Mouse (Mus musculus) layer of hippocampus, adult 11-12 months (tissue): Measurements from ENCODE around the gene Slc10a7.

Experiments
- DNase-seq: peaks from one replicate; pipeline ENCODE4 v3.0.0; 2022; ENCODE audit warnings: low spot score

Slc10a7 gene

DNA sequence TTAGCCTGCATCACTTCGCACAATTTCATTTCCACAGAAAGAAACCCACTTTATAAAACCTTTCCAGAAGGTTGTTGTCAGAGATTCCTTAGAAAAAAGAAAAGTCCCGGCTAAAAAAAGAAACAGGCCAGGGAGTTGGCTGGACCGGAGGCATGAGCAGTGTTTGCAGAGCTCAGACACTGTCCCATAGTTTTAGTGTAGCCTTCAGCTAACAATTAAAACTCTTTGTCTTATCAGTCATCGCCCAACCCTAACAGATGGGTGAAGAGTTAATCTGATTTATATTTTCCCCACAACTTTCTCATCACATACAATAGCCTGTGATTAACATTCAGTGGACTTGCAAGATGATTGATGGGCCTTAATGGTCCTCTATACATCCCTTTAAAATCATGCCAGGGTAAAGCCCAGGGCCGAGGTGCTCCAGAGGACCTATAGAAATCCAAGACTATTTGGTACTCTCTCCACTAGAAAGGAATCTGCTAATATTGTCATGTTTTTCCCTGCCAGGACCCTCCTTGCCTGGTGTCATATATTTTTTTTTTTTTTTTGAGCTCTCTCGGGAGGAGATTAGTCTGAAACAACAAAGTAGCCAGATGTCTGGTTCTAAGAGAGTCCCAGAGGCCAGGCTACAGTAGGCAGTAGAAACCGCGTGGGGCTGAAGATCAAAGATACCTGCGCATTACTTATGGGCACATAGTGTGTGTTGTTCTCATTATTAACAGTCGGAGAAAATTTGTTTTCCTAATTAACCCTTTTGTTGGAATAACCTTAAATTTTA is 41.0 kb downstream of the Slc10a7 start:
- no peak for DNase-seq

DNA sequence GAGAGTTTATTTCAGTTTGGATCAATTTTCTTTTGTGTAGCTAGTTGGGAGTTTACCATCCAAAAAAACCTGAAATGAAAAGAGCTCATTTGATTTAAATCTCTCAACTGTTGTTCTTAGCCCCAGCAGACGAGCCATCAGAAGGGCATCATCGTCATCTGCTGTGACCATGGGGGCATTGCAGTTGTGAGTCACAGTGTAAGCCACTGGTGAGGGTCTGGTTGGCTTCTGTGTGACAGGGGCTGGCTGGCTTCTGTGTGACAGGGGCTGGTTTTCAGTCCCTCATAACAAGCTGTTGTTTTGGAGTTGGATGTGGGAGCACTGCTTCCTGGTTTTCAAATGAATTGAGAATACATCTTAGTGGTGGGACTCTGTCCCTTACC is 41.6 kb downstream of the Slc10a7 start:
- DNase-seq = no peak

DNA sequence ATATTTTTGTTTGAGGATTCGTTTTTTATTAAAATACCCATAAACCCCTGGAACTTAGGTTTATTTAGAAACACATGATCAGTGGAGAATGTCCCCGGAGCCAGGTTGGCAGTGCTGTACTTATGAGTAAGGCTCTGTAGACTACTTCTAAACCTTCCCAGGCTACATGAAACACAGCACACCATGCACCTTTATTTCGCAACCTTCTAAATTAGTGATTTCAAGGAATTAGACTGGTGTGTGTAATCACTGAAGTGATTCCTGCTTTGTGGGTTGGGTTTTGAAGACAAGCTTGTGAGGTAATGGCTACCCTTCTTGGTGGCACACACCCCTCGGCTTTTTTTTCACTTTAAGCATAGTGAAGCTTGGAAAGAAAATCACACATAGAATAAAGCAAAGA is 46.7 kb downstream of the Slc10a7 start:
- no peak for DNase-seq

DNA sequence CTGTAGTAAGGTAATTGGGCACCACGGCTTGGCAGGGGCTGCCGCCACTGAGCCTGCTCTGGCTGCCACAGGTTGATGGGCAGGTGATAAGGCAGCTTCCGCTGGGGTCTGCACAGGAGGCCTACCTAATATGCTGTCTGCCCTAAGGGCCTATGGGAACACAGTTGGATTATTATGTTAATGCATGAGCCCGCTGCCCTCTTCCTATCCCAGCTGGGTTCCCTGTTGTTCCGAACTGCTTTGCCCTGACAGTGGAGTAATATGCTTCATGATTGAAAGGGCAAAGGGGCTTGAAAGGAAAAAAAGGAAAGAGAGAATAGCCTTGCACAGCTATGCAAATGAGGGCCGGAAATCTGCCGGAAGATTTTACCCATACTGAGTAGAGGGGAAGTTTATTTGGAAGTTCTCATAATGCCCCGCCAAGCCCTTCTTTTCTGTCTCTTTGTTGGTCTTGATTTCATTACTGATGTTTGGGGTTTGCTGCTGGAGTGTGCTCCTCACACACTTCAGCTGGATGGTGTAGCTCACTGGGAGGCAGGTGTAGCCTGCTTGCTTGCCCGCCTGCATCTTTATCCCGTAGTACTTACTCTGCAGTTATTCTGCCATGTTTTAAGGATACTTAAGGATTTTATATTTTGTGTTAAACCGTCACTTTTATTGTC is 47.8 kb downstream of the Slc10a7 start:
- DNase-seq = no peak

DNA sequence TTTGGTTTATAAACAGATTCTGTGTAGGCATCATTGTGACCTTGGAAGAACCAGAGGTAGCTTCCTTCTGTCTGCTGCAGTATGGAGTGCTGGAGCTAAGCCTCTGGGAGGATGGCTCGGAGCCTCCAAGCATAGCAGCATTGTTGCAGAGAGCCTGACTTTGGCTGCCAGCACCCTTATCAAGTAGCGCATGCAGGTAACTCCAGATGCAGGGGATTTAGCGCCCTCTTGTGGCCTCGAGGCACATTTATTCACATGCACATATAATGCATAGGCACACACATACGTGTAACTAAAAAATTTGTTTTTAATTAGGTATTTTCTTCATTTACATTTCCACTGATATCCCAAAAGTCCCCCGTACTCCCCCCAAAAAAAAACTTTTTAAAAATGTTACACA is 52.5 kb downstream of the Slc10a7 start:
- no peak for DNase-seq

DNA sequence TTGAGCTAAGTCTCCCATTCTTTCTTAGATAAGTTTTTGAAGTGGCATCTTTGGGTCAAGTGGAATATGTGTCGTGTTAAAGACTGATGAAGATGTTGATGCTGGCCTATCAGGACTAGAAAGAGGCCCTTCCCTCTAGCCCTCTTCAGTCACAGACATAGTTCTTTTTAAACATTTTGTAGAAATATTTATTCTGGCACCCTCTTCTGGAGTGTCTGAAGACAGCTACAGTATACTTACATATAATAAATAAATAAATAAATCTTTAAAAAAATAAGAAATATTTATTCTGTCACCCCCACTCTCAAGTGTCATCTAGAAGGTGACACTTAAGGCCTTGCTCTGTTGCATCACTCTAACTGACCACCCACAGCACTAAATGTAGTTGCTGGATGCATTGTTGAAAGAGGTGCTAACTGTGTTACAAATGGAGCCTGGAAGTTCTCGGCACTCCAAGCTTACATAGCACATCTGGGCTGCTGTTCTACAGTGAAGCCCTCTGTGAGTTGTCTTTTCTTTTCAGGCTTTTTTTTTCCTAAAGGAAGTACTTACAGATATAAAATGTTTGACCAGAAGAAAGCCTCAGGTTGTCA is 54.4 kb downstream of the Slc10a7 start:
- DNase-seq = no peak

DNA sequence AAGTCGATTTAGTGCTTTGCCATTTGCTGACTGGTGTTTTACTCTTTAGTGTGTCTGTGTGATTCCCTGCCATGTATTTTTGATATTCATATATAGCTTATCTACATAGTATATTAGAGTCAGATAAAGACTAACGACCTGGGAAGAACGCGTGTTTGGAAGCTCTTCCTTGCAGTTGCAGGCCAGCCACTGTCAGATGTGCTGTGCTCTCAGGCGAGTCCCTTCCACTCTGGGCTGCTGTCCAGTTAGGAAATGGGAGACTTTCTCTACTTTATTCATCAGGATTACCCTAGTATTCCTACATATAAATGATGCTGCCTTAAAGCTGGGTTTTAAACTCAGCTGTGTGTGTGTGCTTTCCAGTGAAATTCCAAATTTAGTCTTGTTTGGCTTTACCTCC is 55.1 kb downstream of the Slc10a7 start:
- DNase-seq = no peak

DNA sequence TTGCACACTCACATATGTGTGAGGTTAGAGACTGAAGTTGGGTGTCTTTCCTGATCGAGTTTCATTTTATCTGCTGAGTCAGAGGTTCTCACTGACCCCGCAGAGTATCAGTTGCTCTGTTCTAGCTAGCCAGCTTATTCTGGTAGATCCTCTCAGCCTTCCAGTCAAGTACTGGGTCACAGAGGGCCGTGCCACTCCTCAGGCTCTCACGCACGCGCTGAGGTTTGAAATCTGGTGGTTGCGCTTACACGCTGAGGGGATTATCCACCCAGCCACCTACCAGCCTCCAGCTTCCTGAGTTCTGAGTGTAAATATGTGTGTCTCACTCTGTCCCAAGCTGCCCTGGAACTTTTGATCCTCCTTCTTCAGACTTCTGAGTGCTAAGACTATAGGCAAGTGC is 59.0 kb downstream of the Slc10a7 start:
- no peak for DNase-seq

DNA sequence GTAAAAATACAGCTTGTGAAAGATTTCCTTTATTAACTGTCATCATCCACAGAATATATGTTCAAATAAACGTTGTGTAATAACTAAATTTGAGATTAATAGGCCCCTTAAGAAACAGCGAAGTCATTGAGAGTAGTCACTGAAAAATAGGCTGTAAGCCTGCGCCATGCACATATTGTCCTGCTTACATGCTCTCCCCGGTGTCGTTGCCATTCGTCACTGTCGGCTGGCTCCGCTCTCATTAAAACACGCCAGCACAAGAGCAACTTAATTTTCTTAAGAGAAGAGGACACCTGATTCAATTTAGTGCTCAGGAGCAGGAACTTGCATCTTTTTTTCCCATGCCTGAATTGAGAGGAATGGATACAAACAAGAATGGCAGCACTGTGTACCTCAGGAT is 62.4 kb downstream of the Slc10a7 start:
- no peak for DNase-seq

DNA sequence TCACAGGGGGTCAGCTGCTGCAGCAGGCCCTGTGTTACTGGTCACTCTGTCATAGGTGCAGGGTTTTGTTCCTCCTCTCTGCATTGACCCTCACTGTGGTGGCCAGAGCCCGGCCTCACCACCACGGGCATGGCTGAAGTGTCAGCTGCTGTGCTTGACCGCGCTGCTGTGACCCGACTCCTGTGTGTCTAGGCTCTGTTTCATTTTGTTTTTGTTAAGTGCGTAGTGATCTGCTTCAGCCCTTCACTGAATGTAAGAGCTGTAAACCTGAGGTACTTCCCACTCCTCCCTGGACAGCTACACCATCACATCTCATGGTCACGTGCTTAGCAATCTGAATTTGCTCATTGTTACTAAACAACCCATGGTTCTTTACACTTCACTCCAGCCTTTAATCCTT is 65.1 kb downstream of the Slc10a7 start:
- DNase-seq = no peak

DNA sequence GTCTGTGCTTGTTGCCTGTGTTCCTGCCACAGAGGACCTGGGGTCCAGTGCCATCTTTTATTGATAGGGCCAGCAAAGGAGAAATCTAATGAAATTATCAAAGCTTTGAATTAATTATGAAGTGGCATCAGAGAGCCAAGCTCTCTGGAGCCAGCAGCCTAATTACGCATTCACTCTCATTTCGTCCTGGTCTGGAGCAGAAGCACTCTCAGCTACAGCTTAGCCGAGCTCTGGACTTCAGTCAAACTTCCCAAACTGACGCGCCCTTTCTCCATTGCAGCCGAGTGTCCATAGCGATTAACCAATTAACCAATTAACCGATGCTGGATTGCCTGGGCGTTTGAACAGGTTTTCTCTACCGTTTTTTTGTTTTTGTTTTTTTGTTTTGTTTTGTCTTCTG is 68.4 kb downstream of the Slc10a7 start:
- no peak for DNase-seq

DNA sequence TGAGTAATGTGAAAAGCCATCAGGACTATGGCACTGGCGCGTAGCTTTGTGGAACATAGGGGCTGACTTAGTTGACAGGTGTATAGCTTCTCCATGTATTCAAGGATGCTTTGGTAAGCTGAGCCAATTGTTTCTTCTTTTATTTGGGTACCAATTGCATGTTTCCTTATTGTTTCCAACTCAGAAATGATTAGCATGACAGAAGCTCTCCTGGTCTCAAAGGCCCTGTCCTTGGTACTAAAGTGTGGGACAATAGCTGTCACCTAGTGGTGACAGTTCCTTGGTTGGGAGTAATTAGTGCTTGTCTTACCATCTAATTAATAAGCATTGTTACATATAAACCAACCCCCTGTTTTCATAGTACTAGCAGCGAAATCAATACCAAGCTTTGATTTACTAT is 68.9 kb downstream of the Slc10a7 start:
- DNase-seq = no peak

DNA sequence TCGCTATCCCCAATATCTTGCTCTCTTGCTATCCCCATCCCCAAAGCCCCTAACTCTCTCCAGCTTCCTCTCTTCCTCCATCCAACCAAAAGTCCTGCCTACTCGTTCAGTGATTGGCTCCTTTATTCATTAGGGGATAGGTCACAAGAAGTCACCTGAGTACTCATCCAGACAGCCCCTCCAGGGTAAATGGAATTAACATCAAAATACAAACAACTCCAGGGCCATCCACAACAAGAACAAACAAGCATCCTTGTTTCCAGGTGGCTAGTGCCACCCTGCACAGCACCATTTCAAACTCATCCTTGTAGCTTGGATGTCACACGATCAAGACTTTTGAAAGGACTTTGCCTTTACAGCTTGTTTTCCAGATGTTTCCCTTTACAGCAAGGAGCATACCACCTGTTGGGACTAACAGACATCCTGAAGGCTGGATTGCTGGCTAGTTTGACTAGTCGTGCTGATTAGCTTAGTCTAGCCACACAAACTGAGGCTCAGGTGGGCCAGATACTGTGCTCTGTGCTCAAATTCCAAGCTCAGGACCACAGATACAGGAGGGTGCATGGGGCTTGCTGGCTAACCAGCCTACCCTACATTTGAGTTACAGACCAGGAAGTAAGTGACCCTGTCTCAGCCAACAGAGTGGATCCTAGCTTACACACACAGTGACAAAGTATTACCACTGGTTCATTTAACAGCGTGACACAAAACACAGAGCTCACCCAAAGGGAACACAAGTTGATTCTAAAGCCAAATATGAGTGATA is 75.0 kb downstream of the Slc10a7 start:
- DNase-seq = no peak

DNA sequence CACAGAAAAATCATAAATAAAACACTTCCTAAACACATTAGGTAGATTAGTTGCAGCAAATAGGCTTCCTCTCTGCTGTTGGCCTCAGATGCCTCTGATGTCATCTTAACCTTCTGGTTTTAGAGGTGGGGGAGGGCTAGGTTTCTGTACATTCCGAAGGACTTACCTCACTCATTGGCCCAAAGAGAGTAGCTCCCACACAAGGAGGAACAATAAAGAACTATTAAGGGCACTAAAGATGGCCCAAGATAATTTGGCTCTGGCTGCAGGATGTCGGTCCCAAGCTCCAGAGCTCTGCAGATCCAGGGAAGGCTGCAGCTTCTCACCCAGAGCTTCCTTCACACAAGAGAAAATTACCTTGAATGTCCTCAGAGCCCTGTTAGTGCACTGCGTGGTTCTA is 75.7 kb downstream of the Slc10a7 start:
- DNase-seq = no peak

DNA sequence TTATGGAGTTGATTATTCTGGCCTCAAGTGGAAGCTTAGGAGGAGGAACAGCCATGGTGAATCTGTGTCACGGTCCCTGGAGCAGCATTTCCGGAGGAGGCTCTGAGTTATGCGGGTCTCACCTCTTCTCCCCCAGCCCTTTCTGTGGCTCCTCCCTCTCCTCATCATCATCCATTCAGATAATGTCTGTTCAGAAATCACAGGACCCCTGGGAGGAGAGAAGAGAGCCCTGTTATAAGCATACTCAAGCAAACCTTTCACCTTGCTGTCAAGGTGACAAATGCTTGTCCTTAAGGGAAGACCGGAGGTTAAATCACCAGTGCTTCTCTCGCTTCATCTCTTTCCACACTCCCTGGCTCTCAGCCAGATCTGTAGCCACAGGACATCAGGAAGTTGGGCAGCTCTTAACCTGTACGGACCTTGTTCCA is 86.3 kb downstream of the Slc10a7 start:
- DNase-seq = no peak

DNA sequence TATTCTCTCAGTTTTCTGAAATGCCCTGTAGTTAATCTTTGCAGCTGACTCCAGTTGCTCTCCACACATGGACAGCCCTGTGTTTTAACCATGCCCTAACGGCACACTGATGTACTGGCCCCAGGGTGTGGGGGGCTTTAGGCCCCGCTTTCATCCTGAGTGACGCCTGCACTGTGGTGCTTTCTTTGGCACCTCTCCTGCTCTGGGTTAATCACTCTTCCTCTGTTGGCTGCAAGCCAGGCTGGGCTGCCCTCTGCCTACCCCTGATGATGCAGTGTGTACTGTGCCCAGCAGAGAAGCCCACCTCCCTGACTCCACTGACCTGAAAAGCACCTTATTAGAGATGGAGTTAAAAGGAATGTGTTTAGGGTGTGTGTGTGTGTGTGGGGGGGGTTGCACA is 89.1 kb downstream of the Slc10a7 start:
- DNase-seq = no peak

DNA sequence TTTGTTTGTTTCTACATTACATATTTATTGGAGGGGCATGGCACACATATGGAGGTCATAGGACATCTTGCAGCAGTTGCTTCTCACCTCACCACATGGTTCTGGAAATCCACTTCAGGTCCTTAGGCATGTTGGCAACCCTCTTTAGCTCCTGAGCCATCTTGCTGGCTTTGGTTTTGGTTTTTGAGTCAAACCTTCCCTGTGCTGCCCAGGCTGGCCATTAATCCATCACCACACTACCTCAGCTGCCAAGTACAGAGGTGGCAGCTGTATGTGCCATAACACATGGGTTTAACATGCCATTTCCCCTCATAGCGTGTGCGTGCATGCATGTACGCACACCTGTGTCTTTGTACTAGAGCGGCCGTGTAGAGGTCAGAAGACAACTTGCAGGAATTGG is 93.9 kb downstream of the Slc10a7 start:
- no peak for DNase-seq

DNA sequence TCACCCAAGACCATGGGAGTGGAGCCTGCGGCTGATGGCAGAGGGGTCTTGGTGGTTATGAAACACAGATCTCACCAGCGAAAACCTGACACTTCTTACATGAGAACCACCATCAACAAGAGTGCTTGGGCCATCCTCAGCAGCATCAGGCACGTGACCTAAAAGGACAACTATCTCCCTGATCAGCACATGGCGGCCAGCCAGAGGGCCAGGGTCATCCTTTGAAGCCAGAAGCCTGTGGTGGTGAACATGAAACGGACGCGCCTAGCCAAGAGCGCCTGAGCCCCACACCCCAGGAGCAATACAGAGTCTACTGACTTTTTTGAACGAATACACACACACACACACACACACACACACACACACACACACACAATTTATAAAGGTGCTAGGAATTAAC is 95.3 kb downstream of the Slc10a7 start:
- no peak for DNase-seq

DNA sequence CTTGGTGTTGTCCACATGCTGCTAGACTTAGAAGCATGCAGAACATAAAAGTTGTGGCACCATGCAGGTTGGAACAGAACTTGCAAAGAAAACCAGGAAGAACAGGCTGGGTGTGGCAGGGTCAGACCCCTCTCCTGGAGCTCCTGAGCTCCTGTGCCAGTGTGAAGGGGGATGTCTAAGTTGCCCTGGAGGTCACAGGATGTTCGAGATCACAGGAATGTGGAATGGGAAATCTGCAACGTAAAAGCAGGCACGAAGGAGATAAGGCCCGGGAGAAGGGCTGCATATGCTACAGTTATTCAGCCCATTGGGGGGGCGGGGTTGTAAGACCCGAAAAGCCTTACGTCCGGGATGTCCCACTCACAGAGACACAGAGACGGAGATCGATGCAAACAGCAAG is 100.2 kb downstream of the Slc10a7 start:
- no peak for DNase-seq

DNA sequence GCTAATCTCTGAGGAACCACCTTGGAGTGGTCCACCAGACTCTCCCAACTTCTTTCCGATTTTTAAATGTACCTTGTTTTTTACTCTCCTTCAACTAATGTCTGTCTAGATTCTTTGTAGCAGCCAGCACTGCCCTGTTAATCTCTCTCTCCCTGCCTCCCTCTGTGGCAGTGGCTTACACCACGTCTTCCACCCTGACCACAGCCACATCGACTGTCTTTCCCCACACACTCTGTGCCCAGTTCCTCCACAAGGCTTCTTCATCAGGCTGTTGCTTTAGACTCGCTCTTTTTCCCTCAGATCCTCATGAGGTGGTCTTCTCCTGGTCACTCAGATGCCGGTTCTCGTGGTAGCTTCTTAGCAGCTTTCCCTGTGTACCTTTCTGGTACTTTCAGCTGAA is 101.9 kb downstream of the Slc10a7 start:
- DNase-seq = no peak

DNA sequence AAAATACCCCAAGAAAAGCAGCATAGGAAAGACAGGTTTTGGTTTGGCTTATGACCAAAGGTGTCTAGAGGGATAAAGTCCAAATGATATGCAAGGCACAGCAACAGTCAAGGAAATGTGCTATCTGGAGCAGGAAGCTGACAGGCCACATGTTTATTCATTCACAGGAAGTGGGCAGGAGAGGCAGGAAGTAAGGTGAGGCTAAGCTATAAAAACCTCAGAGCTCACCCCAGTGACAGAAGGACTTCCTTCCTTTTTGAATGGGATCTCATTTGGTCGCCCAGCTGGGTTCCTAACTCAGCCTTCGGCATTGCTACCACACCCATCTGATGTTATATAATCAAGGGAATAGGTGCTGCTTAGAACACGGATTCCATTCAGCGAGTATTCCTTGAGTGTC is 113.2 kb downstream of the Slc10a7 start:
- DNase-seq = no peak

DNA sequence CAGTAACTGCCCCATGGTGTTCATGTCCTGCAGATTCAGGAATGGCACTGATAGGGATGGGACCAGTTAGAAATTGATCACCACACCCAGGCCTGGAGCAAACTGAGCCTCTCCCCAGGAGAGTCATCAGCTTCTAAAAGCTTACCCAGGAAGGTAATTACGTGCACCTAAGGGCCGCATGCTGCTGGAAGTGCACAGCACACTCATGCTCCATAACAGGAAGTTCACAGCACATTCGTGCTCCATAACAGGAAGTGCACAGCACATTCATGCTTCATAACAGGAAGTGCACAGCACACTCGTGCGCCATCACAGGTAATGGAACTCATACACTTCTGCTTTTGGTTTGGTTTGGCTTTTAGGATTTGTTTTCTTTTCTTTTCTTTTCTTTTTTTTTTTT is 114.8 kb downstream of the Slc10a7 start:
- no peak for DNase-seq
